Mouse (Mus musculus) intestine, postnatal 0 days (tissue): ENCODE measurements around the gene Zbtb12. TPM values are rescaled to one million over a fixed set of nuclear protein-coding genes. Genes with fewer than 3 reads are reported as not detected.
A peak's percentile ranks its signal among the peaks of the same experiment; 100 is the strongest.

Experiments
- ATAC-seq: fragments of 200-750 bp; cut with Nextera tagmentation; 2 replicates; pipeline ENCODE4 v1.8.0; 2017; ENCODE audit warnings: mild to moderate bottlenecking, moderate TSS enrichment, moderate library complexity
- H3K27ac ChIP-seq: fragments of 300-500 bp; sonication (generic); 2 replicates; pipeline ENCODE4 v1.5.1; 2014; ENCODE audit warnings: mild to moderate bottlenecking, low read depth, low read length, moderate library complexity
- H3K27me3 ChIP-seq: fragments of 300-500 bp; sonication (generic); replicated peaks from 2 replicates; pipeline ENCODE4 v1.6.1; 2014; ENCODE audit warnings: low read length, mixed read lengths; ENCODE audit not compliant: control insufficient read depth, insufficient read depth
- H3K36me3 ChIP-seq: fragments of 300-500 bp; sonication (generic); 2 replicates; pipeline ENCODE4 v1.6.1; 2014; ENCODE audit warnings: mild to moderate bottlenecking, moderate library complexity; ENCODE audit not compliant: control insufficient read depth, insufficient read depth
- H3K4me1 ChIP-seq: fragments of 300-500 bp; sonication (generic); replicated peaks from 2 replicates; pipeline ENCODE4 v1.6.1; 2014; ENCODE audit warnings: antibody characterized with exemption, low read length, mixed read lengths; ENCODE audit not compliant: control insufficient read depth, insufficient read depth
- H3K4me2 ChIP-seq: fragments of 300-500 bp; sonication (generic); replicated peaks from 2 replicates; pipeline ENCODE4 v1.6.1; 2014; ENCODE audit warnings: low read depth, mild to moderate bottlenecking, moderate library complexity
- H3K4me3 ChIP-seq: fragments of 300-500 bp; sonication (generic); 2 replicates; pipeline ENCODE4 v1.5.1; 2014; ENCODE audit warnings: low read depth, low read length
- H3K9ac ChIP-seq: fragments of 300-500 bp; sonication (generic); 2 replicates; pipeline ENCODE4 v1.6.1; 2014; ENCODE audit warnings: mild to moderate bottlenecking, low read depth, low read length
- H3K9me3 ChIP-seq: fragments of 300-500 bp; sonication (generic); 2 replicates; pipeline ENCODE4 v1.6.1; 2016; ENCODE audit warnings: mixed run types; ENCODE audit not compliant: control insufficient read depth
- CTCF ChIP-seq: sonication (generic); IDR thresholded peaks from 2 replicates; pipeline ENCODE4 v1.5.1; 2016; ENCODE audit warnings: low read depth, mild to moderate bottlenecking, control low read depth, antibody characterized with exemption, moderate library complexity
- WGBS: fragments of 180-500 bp; shearing (Covaris S2); extraction: QIAGEN DNeasy Blood & Tissue Kit; methylation state at CpG from one replicate; pipeline ENCODE4 v1.1.7; 2014; 5-methylcytosine and 5-hydroxymethylcytosine counted together
- polyA plus RNA-seq: library from polyadenylated mRNA; unstranded; fragments of >200 nt; fragmentation: Nextera tagmentation; extraction: Ambion mirVana; gene quantifications from 2 replicates; pipeline ENCODE4 v1.2.1, GENCODE M21; 2015

The Zbtb12 gene
- polyA plus RNA-seq, 1 experiment from 2014 or later: 0.74 TPM

- H3K4me3 ChIP-seq: no peak overlapping the region
- no peaks in the 10 kb centered on the region for H3K9me3 ChIP-seq
- H3K9ac ChIP-seq: no peak overlapping the region
- no peak for TF ChIP-seq CTCF
- no peaks in the 10 kb centered on the region; the same call in 1 of the 2 replicates for H3K4me1 ChIP-seq
- no peak overlapping the region for H3K27ac ChIP-seq
- H3K36me3 ChIP-seq: no peaks in the 10 kb centered on the region
- H3K4me2 ChIP-seq: no peak overlapping the region
- 93% methylated on average over 6 of the region's 6 CpGs for WGBS
- ATAC-seq: no peak
- no peaks in the 10 kb centered on the region for H3K27me3 ChIP-seq
Measured at GRCm38 (mm10) chr17:34884704-34885103, 5.4 kb downstream of the Zbtb12 start.

- Histone ChIP-seq H3K27me3 (no peaks in the 10 kb centered on the region), H3K9ac (no peak overlapping the region), H3K4me3 (no peak overlapping the region), H3K36me3 (no peaks in the 10 kb centered on the region), H3K9me3 (no peaks in the 10 kb centered on the region), H3K27ac (no peak overlapping the region), H3K4me2 (no peak overlapping the region), H3K4me1 (no peaks in the 10 kb centered on the region; the same call in 1 of the 2 replicates)
- TF ChIP-seq CTCF: no peak
- no peak for ATAC-seq
- 77% methylated on average over 3 of the region's 3 CpGs for WGBS
Measured at GRCm38 (mm10) chr17:34885615-34886014, 6.3 kb downstream of the Zbtb12 start.

- 89% methylated on average over 5 of the region's 5 CpGs for whole genome bisulfite sequencing
- Histone ChIP-seq H3K9me3 (no peaks in the 10 kb centered on the region), H3K27me3 (no peaks in the 10 kb centered on the region), H3K27ac (no peak overlapping the region), H3K4me2 (no peak overlapping the region), H3K4me3 (no peak overlapping the region), H3K4me1 (no peaks in the 10 kb centered on the region), H3K36me3 (no peaks in the 10 kb centered on the region), H3K9ac (no peak overlapping the region)
- TF ChIP-seq CTCF: no peak
- ATAC-seq: no peak
Measured at GRCm38 (mm10) chr17:34887942-34888341, 8.7 kb downstream of the Zbtb12 start.

- WGBS: 87% methylated on average over 12 of the region's 12 CpGs
- no peaks in the 10 kb centered on the region for H3K9me3 ChIP-seq
Measured at GRCm38 (mm10) chr17:34890074-34890743, 10.9 kb downstream of the Zbtb12 start.

GRCm38 (mm10) chr17:34891377-34891776, 12.1 kb downstream of the Zbtb12 start:
- no peaks in the 10 kb centered on the region for H3K4me1 ChIP-seq
- no peak overlapping the region for H3K4me2 ChIP-seq
- WGBS: 93% methylated on average over 2 of the region's 2 CpGs
- H3K4me3 ChIP-seq: no peak overlapping the region
- no peak for ATAC-seq
- H3K27ac ChIP-seq: no peak overlapping the region
- H3K36me3 ChIP-seq: no peaks in the 10 kb centered on the region; the same call in 1 of the 2 replicates
- peak; percentile 46 for TF ChIP-seq CTCF
- no peaks in the 10 kb centered on the region for H3K9me3 ChIP-seq
- no peak overlapping the region for H3K9ac ChIP-seq
- H3K27me3 ChIP-seq: no peaks in the 10 kb centered on the region

More at GRCm38 (mm10) chr17:34890074-34890743, 10.9 kb downstream of the Zbtb12 start:
- ATAC-seq: no peak
- TF ChIP-seq CTCF: no peak
- H3K27ac ChIP-seq: no peak overlapping the region
- H3K27me3 ChIP-seq: no peaks in the 10 kb centered on the region
- H3K4me1 ChIP-seq: no peaks in the 10 kb centered on the region
- no peak overlapping the region for H3K4me2 ChIP-seq
- no peak overlapping the region for H3K4me3 ChIP-seq
- H3K9ac ChIP-seq: no peak overlapping the region
- H3K36me3 ChIP-seq: no peaks in the 10 kb centered on the region; the same call in 1 of the 2 replicates

GRCm38 (mm10) chr17:34893072-34893824, 14.0 kb downstream of the Zbtb12 start:
- Histone ChIP-seq H3K36me3 (no peaks in the 10 kb centered on the region; the same call in 1 of the 2 replicates), H3K4me3 (peak overlapping the region; percentile 68; the same call in 1 of the 2 replicates), H3K9me3 (no peaks in the 10 kb centered on the region), H3K9ac (no peak overlapping the region), H3K27me3 (no peaks in the 10 kb centered on the region), H3K4me2 (peak overlapping the region; percentile 97), H3K4me1 (no peaks in the 10 kb centered on the region), H3K27ac (peak overlapping the region; percentile 89)
- TF ChIP-seq CTCF: no peak
- ATAC-seq: no peak
- WGBS: 50% methylated on average over 12 of the region's 12 CpGs
